19 mouse cellular contexts compared by ENCODE assay signal in the genomic region with DNA sequence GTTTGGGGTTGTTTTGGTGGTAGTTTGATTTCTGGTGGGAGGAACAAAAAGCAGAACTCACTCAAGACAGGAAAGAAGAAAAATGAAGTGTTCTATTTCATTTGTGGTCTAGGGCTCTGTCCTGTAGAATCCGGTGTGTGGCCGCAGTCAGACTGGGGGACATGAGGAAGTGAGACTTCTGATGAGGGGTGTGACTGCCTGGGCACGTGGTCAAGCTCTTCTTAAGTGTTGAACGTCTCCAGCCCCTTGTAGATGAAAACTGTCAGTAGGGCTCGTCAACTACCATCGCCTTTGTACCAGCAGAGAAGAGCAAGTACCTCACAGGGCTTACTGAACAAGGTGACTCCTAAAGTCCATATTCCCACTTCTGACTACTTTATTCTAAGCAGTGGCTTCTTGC. TPM values are rescaled to one million over a fixed set of nuclear protein-coding genes. Genes with fewer than 3 reads are reported as not detected.
DNase-seq lines count a peak whose midpoint lies in the region; ATAC-seq and TF ChIP-seq lines count a peak whose summit lies in the region.
"Had no signal": no experiment of that assay in that cellular context is flagged by ENCODE, and none has a peak within 500 bp of the region (broad histone marks: within the 10 kb centered on the region; RNA-seq: fewer than 3 reads in every experiment).

No protein-coding gene starts in this region.

- DNase-seq in heart, adult 11 months, result peak; percentile 97
- DNase-seq in heart, postnatal 14 days, result no peak
- no peak for DNase-seq in testis, postnatal 10 days (ENCODE audit: low spot score)
- DNase-seq in monocyte, adult 2 months (ENCODE audit: low read depth in 1 of 2, low spot score in 2 of 2), result peak; percentile 47 to 56
- no peak for DNase-seq in cerebellum, adult 9-10 months
- DNase-seq in adrenal gland, postnatal 4 days (ENCODE audit: low spot score in 2 of 2), result no peak
- DNase-seq: adrenal gland, postnatal 25 days; cerebellum, adult 9-11 months; retina, postnatal 1 day had no signal

- intact Hi-C loops in heart, postnatal 14 days (cut with DNase I), result no loop called here

- ATAC-seq in neural tube, embryonic 15.5 days (ENCODE audit: low FRiP score), result no peak

- H3K4me3 ChIP-seq in testis, adult 2 months (ENCODE audit: control insufficient read depth, low read depth, low read length), result no peak overlapping the region
- H3K4me3 ChIP-seq in neural tube, embryonic 15.5 days (replicated peaks), result no peak overlapping the region
- H3K4me3 ChIP-seq: embryonic facial prominence, embryonic 13.5 days; heart, embryonic 12.5 days; layer of hippocampus, adult 2 months; midbrain, embryonic 12.5 days; neural tube, embryonic 12.5 days had no signal

- no peaks in the 10 kb centered on the region for H3K4me1 ChIP-seq in testis, adult 2 months (ENCODE audit: control insufficient read depth, insufficient read depth, low read length)
- H3K4me1 ChIP-seq in neural tube, embryonic 15.5 days, result no peaks in the 10 kb centered on the region; the same call in 1 of the 2 replicates
- H3K4me1 ChIP-seq: embryonic facial prominence, embryonic 13.5 days; midbrain, embryonic 12.5 days; neural tube, embryonic 12.5 days had no signal

- no peaks in the 10 kb centered on the region for H3K27me3 ChIP-seq in testis, adult 2 months (ENCODE audit: control insufficient read depth, insufficient read depth, low read length)
- no peaks in the 10 kb centered on the region for H3K27me3 ChIP-seq in neural tube, embryonic 15.5 days (replicated peaks)
- H3K27me3 ChIP-seq: embryonic facial prominence, embryonic 13.5 days; heart, embryonic 12.5 days; midbrain, embryonic 12.5 days; neural tube, embryonic 12.5 days had no signal

- TF ChIP-seq CTCF in testis, adult 2 months (IDR thresholded peaks at IDR 0.05; ENCODE audit: control insufficient read depth, insufficient read depth, insufficient replicate concordance, low read depth, low read length), result no peak

- H3K9ac ChIP-seq in neural tube, embryonic 15.5 days (replicated peaks), result no peak overlapping the region
- H3K9ac ChIP-seq: embryonic facial prominence, embryonic 13.5 days; heart, embryonic 12.5 days; hindbrain, embryonic 14.5 days; liver, embryonic 14.5 days; midbrain, embryonic 12.5 days; neural tube, embryonic 12.5 days had no signal

- peaks cover 10% of the 10 kb centered on the region for H3K36me3 ChIP-seq in testis, adult 2 months (ENCODE audit: control insufficient read depth, insufficient read depth, low read length)
- peaks cover 71% of the 10 kb centered on the region for H3K36me3 ChIP-seq in neural tube, embryonic 15.5 days

- H3K9me3 ChIP-seq in neural tube, embryonic 15.5 days (replicated peaks), result no peaks in the 10 kb centered on the region
- H3K9me3 ChIP-seq: embryonic facial prominence, embryonic 13.5 days; G1E; heart, embryonic 12.5 days; midbrain, embryonic 12.5 days; neural tube, embryonic 12.5 days had no signal

- TF ChIP-seq POLR2A in testis, adult 2 months (IDR thresholded peaks at IDR 0.05; ENCODE audit: control insufficient read depth, low read depth, low read length), result no peak

- 0 out of 2 replicates have a peak overlapping the region, but pooled peaks have one; percentile 26 for H3K27ac ChIP-seq in testis, adult 2 months (ENCODE audit: control insufficient read depth, insufficient read depth, low read depth, low read length)
- H3K27ac ChIP-seq in neural tube, embryonic 15.5 days (replicated peaks), result no peak overlapping the region
- H3K27ac ChIP-seq: embryonic facial prominence, embryonic 13.5 days; hindbrain, embryonic 14.5 days; layer of hippocampus, adult 2 months; liver, embryonic 14.5 days; midbrain, embryonic 12.5 days; neural tube, embryonic 12.5 days had no signal

- 94% methylated on average over 6 of the region's 6 CpGs for WGBS in neural tube, embryonic 15.5 days

- H3K4me2 ChIP-seq in neural tube, embryonic 15.5 days, result no peak overlapping the region
- H3K4me2 ChIP-seq: embryonic facial prominence, embryonic 13.5 days; heart, embryonic 12.5 days; hindbrain, embryonic 14.5 days; midbrain, embryonic 12.5 days; neural tube, embryonic 12.5 days had no signal

RNA-seq across cellular contexts. Expression of gene Parp1, which starts 33.1 kb away (rescaled TPM):
- 10 to 100 TPM; 57.4 to 63.8 TPM for total RNA-seq in heart, postnatal 14 days (2021)
- 39.9 and 47.5 TPM in 2 replicates for polyA plus RNA-seq in testis, adult 2 months (2012; rRNA removed)
- 100 to 1,000 TPM; 120 to 131 TPM for total RNA-seq in adrenal gland, postnatal 4 days (2021)
- polyA plus RNA-seq in neural tube, embryonic 15.5 days (2015; fragmentation: Nextera tagmentation; extraction: Ambion mirVana), result 89.1 and 93.8 TPM in 2 replicates

RNA-seq across cellular contexts. Expression of gene Lin9, which starts 39.1 kb away (rescaled TPM):
- 1 to 10 TPM; 3.8 to 4.1 TPM for total RNA-seq in heart, postnatal 14 days (2021)
- 11.1 and 13.5 TPM in 2 replicates for polyA plus RNA-seq in testis, adult 2 months (2012; rRNA removed)
- 10 to 100 TPM; 12.2 to 12.3 TPM for total RNA-seq in adrenal gland, postnatal 4 days (2021)
- polyA plus RNA-seq in neural tube, embryonic 15.5 days (2015; fragmentation: Nextera tagmentation; extraction: Ambion mirVana), result 8.3 and 10.9 TPM in 2 replicates

Comparison
In these comparisons a context has a peak if more than half of its experiments do, and no peak if none do; other contexts are left out.
1. DNase-seq: peak in heart, adult 11 months (single experiment) and monocyte, adult 2 months (2 of 2); none in heart, postnatal 14 days (0 of 2), testis, postnatal 10 days (single experiment), cerebellum, adult 9-10 months (single experiment) and adrenal gland, postnatal 4 days (0 of 2).